Mouse (Mus musculus): ENCODE data around the gene Grm8. TPM values are rescaled to one million over a fixed set of nuclear protein-coding genes. Genes with fewer than 3 reads are reported as not detected.
"Not testable (repeated sequence)": the region's sequence is repeated elsewhere in the genome, so short reads cannot be mapped to it uniquely, and the experiment has no call there.

Gene Grm8
- polyA plus RNA-seq, 1 experiment from 2014 or later, result 7.7 TPM

- Histone ChIP-seq H3K9ac (no peak overlapping the region), H3K4me2 (no peak overlapping the region), H3K4me1 (replicated peaks) (no peaks in the 10 kb centered on the region), H3K27ac (replicated peaks) (no peak overlapping the region), H3K4me3 (no peak overlapping the region), H3K36me3 (no peaks in the 10 kb centered on the region), H3K27me3 (no peaks in the 10 kb centered on the region), H3K9me3 (no peaks in the 10 kb centered on the region)
- ATAC-seq (ENCODE audit: low read depth), result no peak
- 88% methylated on average over 3 of the region's 3 CpGs for WGBS
Measured at GRCm38 (mm10) chr6:27928058-27928457, 206.9 kb downstream of the Grm8 start.

- peaks cover 12% of the 10 kb centered on the region for H3K9me3 ChIP-seq
- WGBS, result 69% methylated on average over 1 of the region's 1 CpGs
- no peak for ATAC-seq (ENCODE audit: low read depth)
- no peak overlapping the region for H3K9ac ChIP-seq
- H3K27me3 ChIP-seq, result no peaks in the 10 kb centered on the region
- no peaks in the 10 kb centered on the region for H3K36me3 ChIP-seq
- H3K4me1 ChIP-seq (replicated peaks), result no peaks in the 10 kb centered on the region
- H3K4me3 ChIP-seq, result no peak overlapping the region
- H3K27ac ChIP-seq (replicated peaks), result no peak overlapping the region
- H3K4me2 ChIP-seq, result no peak overlapping the region
Measured at GRCm38 (mm10) chr6:27913281-27913680, 221.7 kb downstream of the Grm8 start.

- 0 out of 2 replicates have a peak, but pooled peaks cover 3% of the 10 kb centered on the region for H3K9me3 ChIP-seq
- H3K4me2 ChIP-seq, result no peak overlapping the region
- H3K27ac ChIP-seq (replicated peaks), result no peak overlapping the region
- no peak overlapping the region for H3K4me3 ChIP-seq
- ATAC-seq (ENCODE audit: low read depth), result no peak
- no peaks in the 10 kb centered on the region for H3K27me3 ChIP-seq
- no peak overlapping the region for H3K9ac ChIP-seq
- no peaks in the 10 kb centered on the region for H3K36me3 ChIP-seq
- no peaks in the 10 kb centered on the region for H3K4me1 ChIP-seq (replicated peaks)
Measured at GRCm38 (mm10) chr6:27904358-27904757, 230.6 kb downstream of the Grm8 start.

GRCm38 (mm10) chr6:27902224-27902623, 232.8 kb downstream of the Grm8 start:
- no peaks in the 10 kb centered on the region for H3K27me3 ChIP-seq
- H3K4me2 ChIP-seq, result no peak overlapping the region
- no peak overlapping the region for H3K9ac ChIP-seq
- H3K27ac ChIP-seq (replicated peaks), result no peak overlapping the region
- WGBS, result 91% methylated on average over 1 of the region's 1 CpGs
- ATAC-seq (ENCODE audit: low read depth), result no peak
- no peaks in the 10 kb centered on the region for H3K9me3 ChIP-seq
- no peaks in the 10 kb centered on the region for H3K4me1 ChIP-seq (replicated peaks)
- no peak overlapping the region for H3K4me3 ChIP-seq
- H3K36me3 ChIP-seq, result no peaks in the 10 kb centered on the region

- Histone ChIP-seq H3K4me1 (replicated peaks) (no peaks in the 10 kb centered on the region), H3K27ac (replicated peaks) (no peak overlapping the region), H3K36me3 (no peaks in the 10 kb centered on the region), H3K4me3 (no peak overlapping the region), H3K27me3 (no peaks in the 10 kb centered on the region), H3K4me2 (no peak overlapping the region), H3K9ac (no peak overlapping the region), H3K9me3 (no peaks in the 10 kb centered on the region)
- 84% methylated on average over 3 of the region's 3 CpGs for WGBS
- no peak for ATAC-seq (ENCODE audit: low read depth)
Measured at GRCm38 (mm10) chr6:27901396-27901795, 233.6 kb downstream of the Grm8 start.

GRCm38 (mm10) chr6:27895153-27895552, 239.8 kb downstream of the Grm8 start:
- Histone ChIP-seq H3K4me2 (no peak overlapping the region), H3K36me3 (no peaks in the 10 kb centered on the region), H3K27me3 (no peaks in the 10 kb centered on the region), H3K4me3 (no peak overlapping the region), H3K27ac (replicated peaks) (no peak overlapping the region), H3K9ac (no peak overlapping the region), H3K9me3 (no peaks in the 10 kb centered on the region), H3K4me1 (replicated peaks) (no peaks in the 10 kb centered on the region)
- WGBS, result 100% methylated on average over 1 of the region's 1 CpGs
- ATAC-seq (ENCODE audit: low read depth), result no peak

GRCm38 (mm10) chr6:27892886-27893285, 242.1 kb downstream of the Grm8 start:
- H3K4me3 ChIP-seq, result no peak overlapping the region
- H3K4me2 ChIP-seq, result no peak overlapping the region
- no peaks in the 10 kb centered on the region for H3K4me1 ChIP-seq (replicated peaks)
- WGBS, result 69% methylated on average over 1 of the region's 1 CpGs
- H3K27me3 ChIP-seq, result no peaks in the 10 kb centered on the region
- no peak for ATAC-seq (ENCODE audit: low read depth)
- H3K9ac ChIP-seq, result no peak overlapping the region
- no peak overlapping the region for H3K27ac ChIP-seq (replicated peaks)
- no peaks in the 10 kb centered on the region for H3K9me3 ChIP-seq
- no peaks in the 10 kb centered on the region for H3K36me3 ChIP-seq

GRCm38 (mm10) chr6:27888391-27888790, 246.6 kb downstream of the Grm8 start:
- H3K4me3 ChIP-seq, result no peak overlapping the region
- no peaks in the 10 kb centered on the region for H3K9me3 ChIP-seq
- no peaks in the 10 kb centered on the region for H3K27me3 ChIP-seq
- WGBS, result 85% methylated on average over 2 of the region's 2 CpGs
- no peak overlapping the region for H3K27ac ChIP-seq (replicated peaks)
- H3K36me3 ChIP-seq, result no peaks in the 10 kb centered on the region
- no peak overlapping the region for H3K9ac ChIP-seq
- H3K4me2 ChIP-seq, result no peak overlapping the region
- no peaks in the 10 kb centered on the region for H3K4me1 ChIP-seq (replicated peaks)
- no peak for ATAC-seq (ENCODE audit: low read depth)

- Histone ChIP-seq H3K36me3 (no peaks in the 10 kb centered on the region), H3K4me3 (no peak overlapping the region), H3K4me1 (replicated peaks) (no peaks in the 10 kb centered on the region), H3K9ac (no peak overlapping the region), H3K27ac (replicated peaks) (no peak overlapping the region), H3K4me2 (no peak overlapping the region), H3K27me3 (no peaks in the 10 kb centered on the region), H3K9me3 (no peaks in the 10 kb centered on the region)
- WGBS, result 95% methylated on average over 1 of the region's 1 CpGs
- no peak for ATAC-seq (ENCODE audit: low read depth)
Measured at GRCm38 (mm10) chr6:27887922-27888321, 247.1 kb downstream of the Grm8 start.

- H3K27me3 ChIP-seq, result no peaks in the 10 kb centered on the region
- H3K4me2 ChIP-seq, result no peak overlapping the region
- H3K27ac ChIP-seq (replicated peaks), result no peak overlapping the region
- H3K4me1 ChIP-seq (replicated peaks), result no peaks in the 10 kb centered on the region
- H3K9ac ChIP-seq, result no peak overlapping the region
- H3K4me3 ChIP-seq, result no peak overlapping the region
- no peak for ATAC-seq (ENCODE audit: low read depth)
- H3K9me3 ChIP-seq, result no peaks in the 10 kb centered on the region
- H3K36me3 ChIP-seq, result no peaks in the 10 kb centered on the region
- WGBS, result 84% methylated on average over 1 of the region's 1 CpGs
Measured at GRCm38 (mm10) chr6:27885786-27886185, 249.2 kb downstream of the Grm8 start.

GRCm38 (mm10) chr6:27849644-27850043, 285.3 kb downstream of the Grm8 start:
- Histone ChIP-seq H3K36me3 (no peaks in the 10 kb centered on the region), H3K27ac (replicated peaks) (no peak overlapping the region), H3K9me3 (no peaks in the 10 kb centered on the region), H3K4me3 (no peak overlapping the region), H3K27me3 (no peaks in the 10 kb centered on the region), H3K4me2 (no peak overlapping the region), H3K4me1 (replicated peaks) (no peaks in the 10 kb centered on the region), H3K9ac (no peak overlapping the region)
- ATAC-seq (ENCODE audit: low read depth), result no peak
- 36% methylated on average over 1 of the region's 1 CpGs for WGBS

GRCm38 (mm10) chr6:27836159-27836558, 298.8 kb downstream of the Grm8 start:
- 95% methylated on average over 1 of the region's 1 CpGs for WGBS
- Histone ChIP-seq H3K9ac (no peak overlapping the region), H3K36me3 (no peaks in the 10 kb centered on the region)

GRCm38 (mm10) chr6:27819735-27820134, 315.2 kb downstream of the Grm8 start:
- not testable (repeated sequence) for H3K4me3 ChIP-seq; ATAC-seq (ENCODE audit: low read depth); H3K36me3 ChIP-seq; H3K27ac ChIP-seq (replicated peaks); H3K4me2 ChIP-seq; H3K9ac ChIP-seq; H3K27me3 ChIP-seq; H3K4me1 ChIP-seq (replicated peaks); H3K9me3 ChIP-seq
- WGBS, result 95% methylated on average over 2 of the region's 2 CpGs

More at GRCm38 (mm10) chr6:27836159-27836558, 298.8 kb downstream of the Grm8 start:
- Histone ChIP-seq H3K4me1 (replicated peaks) (no peaks in the 10 kb centered on the region), H3K27me3 (no peaks in the 10 kb centered on the region), H3K4me3 (no peak overlapping the region), H3K27ac (replicated peaks) (no peak overlapping the region), H3K9me3 (no peaks in the 10 kb centered on the region), H3K4me2 (no peak overlapping the region)
- ATAC-seq (ENCODE audit: low read depth), result no peak

All from neural tube, embryonic 13.5 days (tissue).